1 mouse cellular context compared by ENCODE assay signal in the genomic region with DNA sequence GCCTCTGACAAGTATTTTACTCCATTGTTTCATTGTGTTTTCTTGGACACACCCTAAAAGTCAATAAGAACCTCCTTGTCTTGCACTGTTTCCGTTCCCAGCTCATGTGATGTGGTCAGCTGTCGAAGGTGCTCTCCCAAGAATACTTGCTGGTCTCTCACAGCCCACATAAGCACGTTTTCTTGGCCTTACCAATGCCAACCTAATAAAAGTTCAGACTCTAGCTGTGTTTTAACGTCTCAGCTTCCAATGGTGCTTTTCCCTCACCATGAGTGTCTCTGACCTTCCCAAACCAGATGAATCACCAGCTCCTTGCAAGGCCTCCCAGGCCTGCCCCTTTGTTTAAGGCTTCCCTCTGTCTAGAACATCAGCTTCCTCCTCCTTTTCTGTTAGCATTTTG.
TF ChIP-seq lines count a peak whose summit lies in the region.

No protein-coding gene starts in this region.

TF ChIP-seq in CH12.LX, 34 proteins besides CTCF, POLR2A, EP300 and RAD21 (continued from another document):
- TF ChIP-seq SIN3A (IDR thresholded peaks at IDR 0.05; ENCODE audit: low read length): no peak
- no peak for TF ChIP-seq MEF2A (IDR thresholded peaks at IDR 0.05; ENCODE audit: borderline replicate concordance, low read depth, low read length)
- TF ChIP-seq JUND (conservative IDR thresholded peaks at IDR 0.05; ENCODE audit: low read depth, low read length): no peak
